Mouse (Mus musculus) hindbrain, embryonic 10.5 days (tissue): ENCODE results near the gene Fancb. TPM values are rescaled to one million over a fixed set of nuclear protein-coding genes. Genes with fewer than 3 reads are reported as not detected.

Experiments used
- DNase-seq: peaks from one replicate; pipeline ENCODE4 v3.0.0-alpha.2; 2017; ENCODE audit warnings: low spot score
- H3K27ac ChIP-seq: fragments of 300-500 bp; sonication (generic); 2 replicates; pipeline ENCODE4 v1.5.1; 2016; ENCODE audit warnings: mild to moderate bottlenecking, moderate library complexity
- H3K27me3 ChIP-seq: fragments of 300-500 bp; sonication (generic); 2 replicates; pipeline ENCODE4 v1.6.1; 2016; ENCODE audit warnings: mild to moderate bottlenecking; ENCODE audit not compliant: poor library complexity, insufficient read depth, severe bottlenecking
- H3K36me3 ChIP-seq: fragments of 300-500 bp; sonication (generic); 2 replicates; pipeline ENCODE4 v1.6.1; 2016; ENCODE audit warnings: mild to moderate bottlenecking, moderate library complexity
- H3K4me1 ChIP-seq: fragments of 300-500 bp; sonication (generic); replicated peaks from 2 replicates; pipeline ENCODE4 v1.6.1; 2016; ENCODE audit warnings: mild to moderate bottlenecking
- H3K4me3 ChIP-seq: fragments of 300-500 bp; sonication (generic); 2 replicates; pipeline ENCODE4 v1.5.1; 2016; ENCODE audit warnings: mild to moderate bottlenecking, moderate library complexity
- H3K9me3 ChIP-seq: fragments of 300-500 bp; sonication (generic); 2 replicates; pipeline ENCODE4 v1.6.1; 2016; ENCODE audit warnings: mild to moderate bottlenecking, moderate library complexity
- WGBS: fragments of 180-500 bp; shearing (Covaris S2); methylation state at CpG from one replicate; pipeline ENCODE4 v1.1.7; 2016; 5-methylcytosine and 5-hydroxymethylcytosine counted together
- polyA plus RNA-seq: library from polyadenylated mRNA; unstranded; fragments of >200 nt; fragmentation: Nextera tagmentation; extraction: Ambion mirVana; gene quantifications from 2 replicates; pipeline ENCODE4 v1.2.1, GENCODE M21; 2016

Gene Fancb
- polyA plus RNA-seq: 5.9 and 9.4 TPM in 2 replicates

DNA sequence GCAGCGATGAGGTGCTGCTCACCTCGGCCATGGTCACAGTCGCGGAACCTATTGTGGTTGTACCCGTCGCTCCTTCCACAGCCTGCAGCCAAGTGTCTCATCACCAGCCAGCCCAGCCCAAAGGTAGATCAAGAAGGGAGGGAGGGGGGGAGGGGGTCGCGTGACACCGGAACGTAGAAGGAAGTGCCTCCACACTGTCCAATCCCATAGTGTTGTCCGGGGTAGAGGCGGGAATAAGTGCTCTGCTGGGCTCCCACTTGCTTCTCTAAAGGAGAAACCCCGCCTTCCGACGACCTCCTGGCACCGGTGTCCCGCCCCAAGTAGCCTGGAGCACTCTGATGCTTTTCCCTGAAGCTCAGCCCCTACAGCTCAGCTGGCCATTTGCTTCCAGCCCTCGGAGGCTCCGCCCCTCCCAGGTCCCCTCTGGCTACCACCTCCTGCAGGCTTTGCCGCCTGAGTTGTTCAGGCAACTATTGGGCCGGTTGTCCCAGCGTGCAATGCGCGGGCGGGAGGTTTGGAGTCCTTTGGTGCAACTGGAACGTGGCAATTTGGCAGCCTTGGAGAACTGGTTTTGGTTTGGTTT is at the start of gene Fancb, which contains the start of gene Mospd2:
TSS of gene Fancb (plus strand) at position 400 of the 583 bp plus-strand sequence.
TSS of gene Mospd2 (minus strand) at position 183 of the 583 bp plus-strand sequence.
- peak; percentile 84 for DNase-seq
- no peaks in the 10 kb centered on the region for H3K36me3 ChIP-seq
- WGBS: 17% methylated on average over 26 of the region's 26 CpGs
- peaks cover 15% of the 10 kb centered on the region for H3K4me1 ChIP-seq
- H3K9me3 ChIP-seq: no peaks in the 10 kb centered on the region
- peaks cover 17% of the 10 kb centered on the region for H3K27me3 ChIP-seq
- peak within 1 kb of the TSS; percentile 59 for H3K4me3 ChIP-seq
- H3K27ac ChIP-seq: peak within 1 kb of the TSS; percentile 83

DNA sequence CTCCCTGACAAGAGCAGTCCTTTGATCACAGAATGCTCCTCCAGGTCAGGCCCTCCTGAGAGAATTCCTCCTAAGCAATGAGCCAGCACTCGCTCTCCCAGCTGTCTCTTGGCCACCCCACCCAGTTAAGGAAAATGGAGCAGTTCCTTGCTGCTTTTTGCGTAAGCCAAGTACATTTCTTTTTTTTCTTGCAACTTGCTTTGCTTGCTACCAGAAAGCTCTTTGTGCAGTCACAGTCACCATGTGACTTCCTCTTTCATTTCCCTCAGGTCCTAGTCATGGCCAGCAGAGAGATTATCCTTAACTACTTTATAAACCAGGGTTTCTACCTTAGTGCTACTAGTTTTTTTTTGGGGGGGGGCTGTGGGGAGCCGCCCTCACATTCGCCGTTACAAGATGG is 38.9 kb upstream of the Fancb start:
- no peak for DNase-seq
- Histone ChIP-seq H3K4me1 (no peaks in the 10 kb centered on the region), H3K27ac (no peak overlapping the region), H3K9me3 (no peaks in the 10 kb centered on the region), H3K4me3 (no peak overlapping the region), H3K36me3 (peaks cover 35% of the 10 kb centered on the region), H3K27me3 (0 out of 2 replicates have a peak, but pooled peaks cover 3% of the 10 kb centered on the region)
- WGBS: 91% methylated on average over 5 of the region's 5 CpGs

DNA sequence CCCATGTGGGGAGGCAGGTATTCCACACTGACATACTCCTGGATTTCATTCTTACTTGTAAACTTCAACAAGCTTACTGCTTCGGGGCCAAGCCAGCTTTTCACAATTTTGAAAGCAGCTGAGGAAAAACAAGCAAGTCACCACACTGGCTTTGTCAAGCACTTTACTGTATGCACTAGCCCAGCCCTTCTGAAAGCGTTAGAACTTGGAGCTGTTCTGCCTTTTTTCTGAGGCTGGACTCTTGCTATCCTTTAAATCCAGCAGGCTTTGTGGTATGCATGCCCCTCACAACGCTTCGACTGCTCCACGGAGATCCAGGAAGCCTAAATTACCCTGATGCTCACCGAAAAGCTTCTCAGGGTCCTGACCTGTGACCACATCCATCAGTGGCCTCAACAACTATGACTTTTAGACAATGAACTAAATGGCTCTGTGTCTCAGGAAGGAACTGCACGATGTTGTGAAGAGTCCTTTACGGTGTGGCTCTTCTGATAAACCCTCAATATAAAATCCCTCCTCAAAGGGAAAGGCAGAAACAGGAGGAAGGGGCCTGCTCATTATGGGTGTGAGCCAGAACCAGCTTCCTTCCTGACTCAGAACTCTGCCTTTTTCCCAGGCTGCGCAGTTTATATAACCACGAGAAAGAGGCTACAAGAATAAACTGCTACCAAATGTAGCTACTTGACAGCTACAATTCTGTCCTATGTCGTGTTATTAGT is 28.4 kb upstream of the Fancb start:
- WGBS: 71% methylated on average over 11 of the region's 11 CpGs
- Histone ChIP-seq H3K36me3 (peaks cover 12% of the 10 kb centered on the region; the same call in 1 of the 2 replicates), H3K9me3 (no peaks in the 10 kb centered on the region), H3K4me3 (no peak overlapping the region), H3K27ac (no peak overlapping the region), H3K4me1 (no peaks in the 10 kb centered on the region), H3K27me3 (no peaks in the 10 kb centered on the region)
- no peak for DNase-seq

DNA sequence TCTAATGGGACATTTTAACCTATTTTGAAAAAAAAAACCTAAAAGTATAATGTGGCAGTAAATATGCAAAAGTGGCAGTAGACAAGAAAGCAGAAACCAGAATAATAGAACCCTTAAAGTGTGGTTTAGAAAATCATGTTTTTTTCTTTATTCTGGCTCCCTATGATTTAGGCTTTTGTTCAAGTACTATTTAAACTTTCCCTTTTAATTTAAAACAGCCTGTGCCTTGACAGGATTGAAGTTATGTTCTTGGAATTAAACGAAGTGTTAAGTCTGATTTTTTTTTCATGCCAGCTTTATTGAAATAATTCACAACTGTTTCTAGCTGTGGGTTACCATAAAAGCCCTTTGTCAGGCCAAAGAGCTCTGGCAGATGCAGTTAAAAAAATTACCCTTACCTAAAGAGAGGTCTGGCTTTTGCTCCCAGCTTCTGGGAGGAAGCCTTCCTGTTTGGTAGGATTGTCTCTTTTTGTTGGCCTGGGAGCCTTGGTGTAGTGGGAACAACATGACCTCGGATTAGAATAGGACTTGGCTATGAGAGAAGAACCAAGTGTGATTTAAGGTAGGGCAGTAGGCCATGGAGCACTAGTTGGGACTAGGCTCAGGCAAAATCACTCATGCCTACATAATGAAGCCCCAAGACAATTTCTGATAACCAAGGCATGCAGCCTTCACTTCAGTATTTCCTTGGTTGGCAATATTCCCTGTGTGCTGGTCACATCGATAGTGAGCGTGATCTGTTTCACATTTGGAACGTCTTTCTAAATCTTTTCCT is 27.6 kb upstream of the Fancb start:
- no peak for DNase-seq
- Histone ChIP-seq H3K27ac (no peak overlapping the region), H3K27me3 (no peaks in the 10 kb centered on the region), H3K4me1 (no peaks in the 10 kb centered on the region), H3K9me3 (no peaks in the 10 kb centered on the region), H3K4me3 (no peak overlapping the region), H3K36me3 (peaks cover 11% of the 10 kb centered on the region; the same call in 1 of the 2 replicates)
- 85% methylated on average over 5 of the region's 5 CpGs for WGBS

DNA sequence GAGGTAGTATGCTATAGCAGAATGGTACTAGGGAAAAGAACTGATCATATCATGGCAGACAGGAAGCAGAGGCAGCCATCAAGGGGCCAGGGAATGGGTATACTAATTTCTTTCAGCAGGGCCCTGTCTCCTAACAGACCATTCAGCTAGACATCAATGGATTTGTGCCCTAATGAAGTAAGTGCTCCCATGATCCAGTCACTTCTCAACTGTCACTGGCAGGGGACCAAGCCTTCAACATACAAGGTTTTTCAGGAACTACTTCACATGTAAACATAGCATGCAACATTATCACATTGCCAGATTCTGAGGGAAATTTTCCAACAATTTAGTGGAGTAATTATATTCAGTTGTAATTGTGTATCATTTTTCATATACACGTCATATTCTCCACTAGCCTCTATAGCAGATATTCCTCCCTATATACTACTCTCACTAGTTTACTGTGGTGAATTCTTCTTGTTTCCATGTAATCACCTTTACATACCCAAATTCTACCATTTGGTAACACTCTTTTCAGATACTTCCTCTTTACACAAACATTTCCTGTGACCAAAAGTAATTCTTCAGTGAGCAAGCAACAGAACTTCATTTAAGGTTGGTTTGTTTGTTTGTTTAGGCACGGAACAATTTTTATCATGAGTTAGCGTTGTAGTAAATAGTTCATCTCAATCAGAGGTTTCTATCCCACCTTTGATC is 14.5 kb upstream of the Fancb start:
- Histone ChIP-seq H3K36me3 (peaks cover 20% of the 10 kb centered on the region), H3K4me1 (no peaks in the 10 kb centered on the region), H3K27me3 (peaks cover 13% of the 10 kb centered on the region; the same call in 1 of the 2 replicates), H3K27ac (no peak overlapping the region), H3K9me3 (no peaks in the 10 kb centered on the region), H3K4me3 (no peak overlapping the region)
- WGBS: 96% methylated on average over 3 of the region's 3 CpGs
- no peak for DNase-seq

DNA sequence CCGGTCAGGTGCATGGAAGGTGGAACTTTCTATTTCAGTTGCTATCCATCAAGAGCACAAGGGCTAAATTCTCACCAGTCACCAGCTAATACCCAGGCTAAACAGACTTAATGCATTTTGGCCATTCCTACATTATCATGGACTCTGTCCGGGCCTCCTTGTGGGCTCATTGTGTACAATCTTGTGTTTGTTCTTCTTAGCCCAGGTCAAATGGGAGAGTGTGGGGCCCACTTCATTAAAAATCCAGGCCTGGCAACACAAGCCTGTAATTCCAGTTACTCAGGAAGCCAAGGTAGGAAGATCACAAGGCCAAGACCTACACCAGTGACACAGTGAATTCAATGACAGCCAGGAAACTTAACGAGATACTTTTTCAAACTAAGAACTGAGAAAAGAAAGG is 9.2 kb upstream of the Fancb start:
- WGBS: 93% methylated on average over 3 of the region's 3 CpGs
- Histone ChIP-seq H3K27ac (no peak overlapping the region), H3K4me1 (no peaks in the 10 kb centered on the region), H3K9me3 (no peaks in the 10 kb centered on the region), H3K27me3 (0 out of 2 replicates have a peak, but pooled peaks cover 11% of the 10 kb centered on the region), H3K36me3 (no peaks in the 10 kb centered on the region), H3K4me3 (no peak overlapping the region)
- DNase-seq: no peak

DNA sequence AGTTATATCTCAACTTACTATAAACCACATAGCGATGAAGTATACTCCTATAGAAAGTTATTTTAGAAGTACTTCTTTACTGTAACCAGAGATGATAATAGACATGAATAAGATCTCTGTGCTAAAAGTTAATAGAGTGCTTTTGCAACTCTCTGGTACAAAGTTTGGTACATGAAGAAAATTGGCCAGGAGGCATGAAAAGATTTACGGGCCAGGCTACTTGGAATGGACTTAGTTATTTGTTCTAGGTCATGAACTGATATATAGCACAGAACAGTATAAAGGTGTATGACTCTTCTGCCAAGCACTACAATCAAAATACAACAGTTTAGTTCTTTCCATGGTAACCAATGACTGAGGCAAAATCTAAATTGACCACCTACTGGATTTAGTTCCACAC is 1.5 kb upstream of the Fancb start:
- WGBS: 93% methylated on average over 2 of the region's 2 CpGs
- Histone ChIP-seq H3K27ac (no peak overlapping the region), H3K9me3 (no peaks in the 10 kb centered on the region), H3K27me3 (peaks cover 17% of the 10 kb centered on the region), H3K4me3 (no peak overlapping the region), H3K4me1 (peaks cover 15% of the 10 kb centered on the region), H3K36me3 (no peaks in the 10 kb centered on the region)
- no peak for DNase-seq

DNA sequence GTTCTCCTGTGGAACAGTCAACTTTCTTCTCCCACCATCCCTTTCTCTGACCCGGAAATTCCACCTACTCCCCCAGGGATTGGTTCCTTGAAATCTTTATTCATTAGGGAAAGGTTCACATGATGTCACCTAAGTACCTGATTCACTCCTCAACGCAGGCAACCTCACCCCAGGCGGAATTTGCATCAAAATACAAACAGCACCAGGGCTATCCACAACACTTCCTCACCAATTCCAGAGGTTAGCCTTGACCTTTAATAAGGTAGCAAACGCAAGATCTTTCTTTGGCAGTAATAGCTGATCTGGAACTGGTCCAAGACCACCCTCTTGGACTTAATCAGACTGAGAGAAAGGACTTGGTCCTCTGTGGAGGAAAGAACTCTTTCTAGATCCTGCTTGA is 22.7 kb downstream of the Fancb start:
- Histone ChIP-seq H3K36me3 (no peaks in the 10 kb centered on the region), H3K27ac (no peak overlapping the region), H3K9me3 (no peaks in the 10 kb centered on the region), H3K27me3 (peaks cover 20% of the 10 kb centered on the region), H3K4me3 (no peak overlapping the region), H3K4me1 (no peaks in the 10 kb centered on the region)
- 38% methylated on average over 4 of the region's 4 CpGs for WGBS
- DNase-seq: no peak

DNA sequence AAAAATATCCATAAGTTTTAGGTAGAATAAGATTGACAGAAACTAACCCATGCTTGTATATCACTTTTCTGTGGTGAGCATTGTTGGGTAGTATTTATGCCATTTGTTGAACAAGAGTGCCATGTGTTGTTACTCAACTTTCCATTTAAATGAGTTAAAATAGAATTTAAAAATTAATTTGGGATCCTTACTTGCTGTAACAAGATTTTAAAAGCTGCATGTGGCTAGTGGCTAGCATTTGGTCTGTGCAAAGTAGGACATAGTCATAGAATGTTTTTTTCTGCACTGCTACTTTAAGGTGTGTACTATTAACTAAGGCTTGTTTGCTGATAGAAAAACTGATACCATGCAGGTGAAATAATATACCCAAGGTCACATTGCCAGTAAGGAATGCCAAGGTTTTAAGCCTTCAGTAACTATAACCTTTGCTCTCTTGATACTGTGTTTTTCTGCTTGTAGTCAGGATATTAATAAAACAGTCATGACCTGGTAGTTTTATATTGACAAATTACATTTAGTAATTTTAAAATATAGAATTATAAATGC is 24.5 kb downstream of the Fancb start, which contains the start of gene Gm17604:
TSS of gene Gm17604 (minus strand) at position 51 of the 546 bp plus-strand sequence.
- no peaks in the 10 kb centered on the region for H3K36me3 ChIP-seq
- peaks cover 20% of the 10 kb centered on the region for H3K27me3 ChIP-seq
- H3K4me1 ChIP-seq: no peaks in the 10 kb centered on the region
- H3K4me3 ChIP-seq: no peak within 1 kb of the TSS
- no peaks in the 10 kb centered on the region for H3K9me3 ChIP-seq
- no peak for DNase-seq
- H3K27ac ChIP-seq: no peak within 1 kb of the TSS

Other genes with a start within 250 kb of the Fancb start
- 10.3 and 13.2 TPM in 2 replicates for gene Mospd2, start 217 bp upstream of the Fancb start, polyA plus RNA-seq
- not detected in 2 replicates for gene Gm17604, start 24.2 kb downstream of the Fancb start, polyA plus RNA-seq